Mouse (Mus musculus): ENCODE data around the gene Rims4. TPM values are rescaled to one million over a fixed set of nuclear protein-coding genes. Genes with fewer than 3 reads are reported as not detected.

Gene Rims4
- polyA plus RNA-seq (2012; rRNA removed), result 30.3 and 35.1 TPM in 2 replicates

GRCm38 (mm10) chr2:163918317-163919258, at the start of gene Rims4:
Gene Rims4 (minus strand): TSS chr2:163918683.
- peaks cover 19% of the 10 kb centered on the region; the same call in 1 of the 2 replicates for H3K4me1 ChIP-seq (ENCODE audit: control insufficient read depth, insufficient read depth, low read length)
- peak within 1 kb of the TSS; percentile 92 for H3K4me3 ChIP-seq (replicated peaks; ENCODE audit: insufficient read depth, low read depth, low read length)
- TF ChIP-seq CTCF (IDR thresholded peaks at IDR 0.05; ENCODE audit: borderline replicate concordance, insufficient read depth, low read depth, low read length) (no peak), POLR2A (IDR thresholded peaks at IDR 0.05; ENCODE audit: borderline replicate concordance, insufficient read depth, low read length) (peak; percentile 58)
- under 1% methylated on average over 71 of the region's 115 CpGs for whole genome bisulfite sequencing
- H3K27me3 ChIP-seq (ENCODE audit: control insufficient read depth, insufficient read depth, low read length), result no peaks in the 10 kb centered on the region
- peak within 1 kb of the TSS; percentile 95 for H3K27ac ChIP-seq (ENCODE audit: insufficient read depth, low read length)
- peak; percentile 86 to 89 for DNase-seq

- no peak overlapping the region for H3K4me3 ChIP-seq (replicated peaks; ENCODE audit: insufficient read depth, low read depth, low read length)
- DNase-seq, result peak in 1 of 2 experiments; percentile 46
- TF ChIP-seq POLR2A (IDR thresholded peaks at IDR 0.05; ENCODE audit: borderline replicate concordance, insufficient read depth, low read length) (no peak), CTCF (IDR thresholded peaks at IDR 0.05; ENCODE audit: borderline replicate concordance, insufficient read depth, low read depth, low read length) (no peak)
- H3K27me3 ChIP-seq (ENCODE audit: control insufficient read depth, insufficient read depth, low read length), result no peaks in the 10 kb centered on the region
- peak overlapping the region; percentile 55 for H3K27ac ChIP-seq (ENCODE audit: insufficient read depth, low read length)
- H3K4me1 ChIP-seq (ENCODE audit: control insufficient read depth, insufficient read depth, low read length), result peaks cover 23% of the 10 kb centered on the region; the same call in 1 of the 2 replicates
- 48% methylated on average over 7 of the region's 7 CpGs for WGBS
Measured at GRCm38 (mm10) chr2:163965706-163966105, 47.2 kb upstream of the Rims4 start.

- Histone ChIP-seq H3K27ac (ENCODE audit: insufficient read depth, low read length) (peak overlapping the region; percentile 75), H3K27me3 (ENCODE audit: control insufficient read depth, insufficient read depth, low read length) (no peaks in the 10 kb centered on the region), H3K4me3 (replicated peaks; ENCODE audit: insufficient read depth, low read depth, low read length) (peak overlapping the region; percentile 2), H3K4me1 (ENCODE audit: control insufficient read depth, insufficient read depth, low read length) (peaks cover 23% of the 10 kb centered on the region; the same call in 1 of the 2 replicates)
- TF ChIP-seq POLR2A (IDR thresholded peaks at IDR 0.05; ENCODE audit: borderline replicate concordance, insufficient read depth, low read length) (no peak), CTCF (IDR thresholded peaks at IDR 0.05; ENCODE audit: borderline replicate concordance, insufficient read depth, low read depth, low read length) (no peak)
- WGBS, result 9% methylated on average over 17 of the region's 19 CpGs
- DNase-seq, result peak; percentile 91 to 98
Measured at GRCm38 (mm10) chr2:163964606-163965560, 46.4 kb upstream of the Rims4 start.

GRCm38 (mm10) chr2:163953622-163954310, 35.3 kb upstream of the Rims4 start:
- H3K27me3 ChIP-seq (ENCODE audit: control insufficient read depth, insufficient read depth, low read length), result no peaks in the 10 kb centered on the region
- H3K4me3 ChIP-seq (replicated peaks; ENCODE audit: insufficient read depth, low read depth, low read length), result no peak overlapping the region
- WGBS, result 68% methylated on average over 7 of the region's 7 CpGs
- no peak overlapping the region for H3K27ac ChIP-seq (ENCODE audit: insufficient read depth, low read length)
- DNase-seq, result peak in 1 of 2 experiments; percentile 20
- TF ChIP-seq POLR2A (IDR thresholded peaks at IDR 0.05; ENCODE audit: borderline replicate concordance, insufficient read depth, low read length) (no peak), CTCF (IDR thresholded peaks at IDR 0.05; ENCODE audit: borderline replicate concordance, insufficient read depth, low read depth, low read length) (no peak)
- H3K4me1 ChIP-seq (ENCODE audit: control insufficient read depth, insufficient read depth, low read length), result peaks cover 4% of the 10 kb centered on the region

- no peak overlapping the region for H3K27ac ChIP-seq (ENCODE audit: insufficient read depth, low read length)
- H3K27me3 ChIP-seq (ENCODE audit: control insufficient read depth, insufficient read depth, low read length), result no peaks in the 10 kb centered on the region
- peaks cover 19% of the 10 kb centered on the region for H3K4me1 ChIP-seq (ENCODE audit: control insufficient read depth, insufficient read depth, low read length)
- no peak overlapping the region for H3K4me3 ChIP-seq (replicated peaks; ENCODE audit: insufficient read depth, low read depth, low read length)
- DNase-seq, result peak; percentile 82 to 84
- 32% methylated on average over 4 of the region's 4 CpGs for WGBS
- TF ChIP-seq POLR2A (IDR thresholded peaks at IDR 0.05; ENCODE audit: borderline replicate concordance, insufficient read depth, low read length), result no peak
- TF ChIP-seq CTCF (IDR thresholded peaks at IDR 0.05; ENCODE audit: borderline replicate concordance, insufficient read depth, low read depth, low read length), result peak; percentile 93
Measured at GRCm38 (mm10) chr2:163951770-163952169, 33.3 kb upstream of the Rims4 start.

- 24% methylated on average over 7 of the region's 7 CpGs for WGBS
- TF ChIP-seq CTCF (IDR thresholded peaks at IDR 0.05; ENCODE audit: borderline replicate concordance, insufficient read depth, low read depth, low read length) (no peak), POLR2A (IDR thresholded peaks at IDR 0.05; ENCODE audit: borderline replicate concordance, insufficient read depth, low read length) (no peak)
- Histone ChIP-seq H3K4me1 (ENCODE audit: control insufficient read depth, insufficient read depth, low read length) (peaks cover 20% of the 10 kb centered on the region), H3K27me3 (ENCODE audit: control insufficient read depth, insufficient read depth, low read length) (no peaks in the 10 kb centered on the region), H3K27ac (ENCODE audit: insufficient read depth, low read length) (0 out of 2 replicates have a peak overlapping the region, but pooled peaks have one; percentile 29), H3K4me3 (replicated peaks; ENCODE audit: insufficient read depth, low read depth, low read length) (no peak overlapping the region)
- DNase-seq, result peak; percentile 75 to 88
Measured at GRCm38 (mm10) chr2:163947976-163948375, 29.5 kb upstream of the Rims4 start.

- whole genome bisulfite sequencing, result 61% methylated on average over 15 of the region's 15 CpGs
Measured at GRCm38 (mm10) chr2:163946221-163946620, 27.7 kb upstream of the Rims4 start.

More at GRCm38 (mm10) chr2:163946221-163946620, 27.7 kb upstream of the Rims4 start:
- no peak overlapping the region for H3K27ac ChIP-seq (ENCODE audit: insufficient read depth, low read length)
- H3K27me3 ChIP-seq (ENCODE audit: control insufficient read depth, insufficient read depth, low read length), result no peaks in the 10 kb centered on the region
- H3K4me3 ChIP-seq (replicated peaks; ENCODE audit: insufficient read depth, low read depth, low read length), result no peak overlapping the region
- no peak for DNase-seq
- H3K4me1 ChIP-seq (ENCODE audit: control insufficient read depth, insufficient read depth, low read length), result peaks cover 20% of the 10 kb centered on the region
- TF ChIP-seq CTCF (IDR thresholded peaks at IDR 0.05; ENCODE audit: borderline replicate concordance, insufficient read depth, low read depth, low read length), result no peak
- TF ChIP-seq POLR2A (IDR thresholded peaks at IDR 0.05; ENCODE audit: borderline replicate concordance, insufficient read depth, low read length), result no peak

Data from cerebellum, adult 2 months (tissue).